Mouse (Mus musculus) thymus, adult 2 months (tissue): ENCODE data around the gene Gad1.

ENCODE experiments used
- CTCF ChIP-seq: fragments of 200-500 bp; IDR thresholded peaks from 2 replicates; pipeline ENCODE4 v1.5.1; 2012; ENCODE audit warnings: mild to moderate bottlenecking, control low read depth, low read length, moderate library complexity, borderline replicate concordance; ENCODE audit not compliant: control insufficient read depth, poor library complexity, insufficient read depth; ENCODE audit errors: extremely low read depth
- POLR2A ChIP-seq: fragments of 200-500 bp; IDR thresholded peaks from 2 replicates; pipeline ENCODE4 v1.6.1; 2012; ENCODE audit warnings: mild to moderate bottlenecking, low read length, control low read depth, moderate library complexity; ENCODE audit not compliant: control insufficient read depth, poor library complexity, insufficient read depth; ENCODE audit errors: extremely low read depth

DNA sequence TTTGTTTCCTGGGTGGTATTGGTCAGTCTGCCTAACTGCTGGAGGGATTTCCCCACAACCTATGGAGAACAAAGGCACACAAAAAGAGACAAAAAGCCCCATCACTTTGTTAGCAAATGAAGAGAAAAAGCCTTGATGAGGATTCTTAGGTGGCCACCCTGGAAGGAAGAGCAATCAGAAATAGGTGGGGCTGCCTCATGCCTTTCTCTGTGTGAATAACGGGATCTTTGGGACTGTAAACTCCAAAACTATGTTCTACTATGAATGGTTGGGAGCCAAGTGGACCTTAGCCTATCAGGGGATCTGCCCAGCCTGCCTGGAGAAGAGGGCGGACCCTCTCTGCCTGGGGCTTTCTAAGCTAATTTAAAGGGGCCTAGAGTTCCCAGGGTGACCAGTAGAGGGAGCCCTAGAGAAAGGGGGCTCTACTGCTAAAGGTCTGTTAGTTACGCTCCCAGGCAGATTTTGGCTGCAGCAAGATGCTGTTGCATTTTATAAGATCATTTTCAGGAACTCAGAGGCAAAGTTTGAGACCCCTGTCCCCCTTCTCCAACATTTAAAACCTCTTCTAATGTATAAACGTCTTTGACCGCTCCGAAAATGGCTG, 66.5 kb downstream of the Gad1 start:
- no peak for TF ChIP-seq CTCF
- no peak for TF ChIP-seq POLR2A
